Mouse (Mus musculus) urinary bladder, postnatal 4 days (tissue): ENCODE results near the gene Ascl3.

Experiments
- DNase-seq, 2 experiments: peaks; one replicate each; pipeline ENCODE4 v3.0.0; 2021 to 2022; ENCODE audit warnings: low spot score in 2 of 2

The Ascl3 gene

DNA sequence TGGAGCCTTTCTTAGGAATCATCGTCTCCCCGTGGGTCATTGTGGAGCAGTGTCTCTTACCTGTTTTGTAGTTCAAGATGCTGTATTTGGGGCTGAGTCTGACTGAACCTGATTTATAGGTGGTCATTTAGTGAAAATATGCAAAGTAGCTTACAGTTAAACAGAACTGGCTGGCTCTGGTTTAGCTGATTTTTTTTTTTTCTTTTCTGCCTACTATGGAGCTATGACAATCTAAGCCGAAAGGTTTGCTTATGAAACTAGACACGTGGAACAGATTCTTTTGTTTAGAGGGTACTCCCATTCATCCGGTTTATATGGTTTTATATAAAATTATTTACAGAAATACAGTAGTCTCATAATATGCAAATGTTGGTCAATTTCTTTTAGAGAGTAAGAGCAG, at the start of gene Ascl3:
Gene Ascl3 (minus strand): TSS at position 101 of the 400 bp plus-strand sequence.
- no peak for DNase-seq

GRCm38 (mm10) chr7:109781087-109781469, 49.6 kb upstream of the Ascl3 start:
- DNase-seq, result peak in 1 of 2 experiments; percentile 19

DNA sequence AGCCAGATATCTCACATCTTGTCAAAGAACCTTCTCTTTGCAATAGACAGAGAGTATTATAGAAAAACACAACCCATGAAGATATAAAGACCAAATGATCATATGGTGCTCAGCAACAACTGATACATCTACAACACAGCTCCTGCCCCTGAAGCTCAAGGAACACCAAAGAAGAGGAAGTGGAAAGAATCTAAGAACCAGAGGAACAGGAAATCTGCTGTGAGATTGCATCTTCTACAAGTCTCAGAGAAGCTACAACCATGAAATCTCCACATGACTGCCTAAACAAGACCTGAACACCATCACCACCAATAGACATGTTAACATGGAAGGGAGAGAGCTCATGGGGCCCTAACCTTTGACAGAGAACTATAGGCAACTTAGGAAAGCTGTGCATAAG, 40.7 kb upstream of the Ascl3 start:
- DNase-seq, result no peak

- DNase-seq, result no peak
Observed at GRCm38 (mm10) chr7:109768699-109769383, 37.3 kb upstream of the Ascl3 start.

DNA sequence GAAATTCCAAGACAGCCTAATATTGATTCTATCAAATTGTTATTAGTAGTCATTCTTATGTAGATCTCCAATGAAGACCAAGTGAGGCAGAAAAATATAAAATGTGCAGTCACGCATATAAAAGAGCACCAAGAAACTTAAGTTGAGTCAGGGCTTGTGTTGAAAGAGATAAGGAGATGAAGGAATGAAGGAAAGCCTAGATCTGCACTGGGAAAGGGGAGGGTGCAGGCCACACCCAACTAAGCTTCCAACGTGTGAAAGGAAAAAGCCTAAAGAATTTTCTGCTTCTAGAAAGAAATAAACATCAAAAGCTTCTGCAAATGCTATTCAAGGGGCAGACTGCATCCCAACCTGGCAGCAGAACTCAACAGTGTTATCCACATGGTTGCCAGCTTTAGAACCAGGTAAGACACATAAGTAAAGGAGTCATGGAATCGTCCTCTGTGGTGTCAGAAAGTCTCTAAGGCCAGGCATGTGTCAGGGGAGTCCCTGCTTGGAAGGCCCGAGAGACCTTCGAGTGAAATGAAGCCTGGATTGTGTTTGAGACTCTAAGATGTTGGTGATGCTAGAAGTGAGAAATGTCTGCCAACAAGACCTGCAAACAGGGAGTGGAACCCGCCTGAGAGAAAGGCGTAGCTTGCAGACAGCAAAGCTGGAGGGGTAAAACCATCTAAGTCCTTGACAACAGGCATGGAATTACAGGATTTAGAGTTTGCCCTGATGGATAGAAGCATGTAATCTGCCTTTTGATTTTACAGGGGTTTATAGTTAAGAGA, 36.2 kb upstream of the Ascl3 start:
- no peak for DNase-seq

DNA sequence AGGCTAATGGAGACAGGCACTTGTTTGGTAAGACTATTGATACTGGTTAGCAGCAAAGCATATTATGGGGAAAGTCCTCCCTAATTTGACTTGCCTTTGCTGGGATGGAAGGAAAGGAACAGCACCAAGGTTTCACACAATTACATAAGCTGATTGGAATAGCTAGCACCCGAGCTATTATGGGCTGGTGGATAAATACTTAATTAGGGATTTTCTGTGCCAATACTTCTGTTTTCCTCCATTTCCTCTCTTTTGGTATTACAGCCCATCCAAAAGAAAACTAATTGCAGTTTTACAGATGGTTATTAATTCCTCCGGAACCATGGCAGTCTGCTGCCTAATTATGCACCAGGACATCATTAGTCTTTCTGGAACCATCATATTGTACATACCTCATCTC, 32.5 kb upstream of the Ascl3 start:
- no peak for DNase-seq

DNA sequence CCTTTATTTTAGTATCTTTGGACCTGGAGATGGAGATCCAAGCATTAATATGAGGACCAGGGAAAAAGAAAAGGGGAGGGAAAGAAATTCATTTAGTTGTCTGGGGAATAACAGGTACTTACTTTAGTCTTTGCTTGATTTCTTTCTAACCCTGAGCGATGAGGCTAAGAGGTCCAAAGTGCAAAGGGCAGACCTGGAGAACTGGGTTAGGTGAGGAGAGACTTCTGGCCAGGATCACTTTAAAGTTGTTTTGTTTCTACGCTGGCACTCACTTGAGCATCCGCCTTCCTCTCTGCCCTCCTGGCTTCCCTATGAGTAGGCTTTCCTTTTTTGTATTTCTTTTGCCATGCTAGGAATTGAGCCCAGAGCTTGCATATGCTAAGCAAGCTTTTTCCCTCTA, 24.8 kb upstream of the Ascl3 start:
- no peak for DNase-seq

GRCm38 (mm10) chr7:109754034-109754433, 22.5 kb upstream of the Ascl3 start:
- no peak for DNase-seq

DNA sequence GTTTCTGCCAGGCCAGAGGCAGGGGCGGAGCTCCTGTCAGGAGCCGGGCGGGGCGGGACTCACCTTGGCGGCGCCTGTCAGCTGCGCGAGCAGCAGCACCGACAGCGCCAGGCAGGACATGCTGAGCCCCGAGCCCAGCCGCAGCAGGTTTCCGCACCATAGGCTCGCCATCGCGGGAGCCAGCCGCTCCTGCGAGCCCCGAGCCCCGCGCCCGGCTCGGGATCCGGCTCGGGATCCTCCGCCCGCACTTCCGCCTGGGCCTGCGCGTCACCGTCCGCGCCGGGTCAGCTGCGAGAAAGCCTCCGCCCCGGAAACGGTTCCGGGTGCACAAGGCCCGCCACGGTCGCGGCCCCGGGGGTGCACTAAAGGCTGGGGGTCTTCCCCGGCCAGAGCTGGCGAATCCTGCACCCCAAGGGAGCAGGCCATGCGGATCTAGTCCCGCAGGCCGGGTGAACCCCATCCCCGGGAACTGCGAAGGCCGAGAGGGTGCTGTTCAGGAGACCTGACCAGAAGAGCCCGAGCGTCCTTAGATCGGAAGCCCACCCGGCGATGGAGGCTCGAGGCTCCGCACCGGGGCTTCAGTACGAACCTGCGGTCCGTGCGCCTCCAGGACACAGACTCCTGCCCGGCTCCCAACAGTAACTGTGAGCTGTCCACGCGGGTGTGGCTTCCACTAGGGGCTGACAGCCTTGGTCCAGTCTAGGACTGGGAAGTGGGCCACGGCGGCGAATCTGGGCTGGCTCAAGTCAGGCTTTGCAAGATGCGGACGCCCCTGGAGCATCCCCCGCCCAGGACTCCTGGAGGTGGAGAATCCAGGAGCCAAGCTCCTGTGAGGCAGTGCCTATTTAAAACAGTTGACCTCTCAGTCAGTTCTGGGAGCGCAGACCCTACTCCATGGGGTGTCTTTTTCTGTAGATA, 20.7 kb upstream of the Ascl3 start, which contains the start of gene Tmem9b:
Gene Tmem9b (minus strand): TSS at position 868 of the 918 bp plus-strand sequence.
- peak; percentile 74 for DNase-seq

- DNase-seq, result no peak
Observed at GRCm38 (mm10) chr7:109751427-109752007, 20.0 kb upstream of the Ascl3 start.

DNA sequence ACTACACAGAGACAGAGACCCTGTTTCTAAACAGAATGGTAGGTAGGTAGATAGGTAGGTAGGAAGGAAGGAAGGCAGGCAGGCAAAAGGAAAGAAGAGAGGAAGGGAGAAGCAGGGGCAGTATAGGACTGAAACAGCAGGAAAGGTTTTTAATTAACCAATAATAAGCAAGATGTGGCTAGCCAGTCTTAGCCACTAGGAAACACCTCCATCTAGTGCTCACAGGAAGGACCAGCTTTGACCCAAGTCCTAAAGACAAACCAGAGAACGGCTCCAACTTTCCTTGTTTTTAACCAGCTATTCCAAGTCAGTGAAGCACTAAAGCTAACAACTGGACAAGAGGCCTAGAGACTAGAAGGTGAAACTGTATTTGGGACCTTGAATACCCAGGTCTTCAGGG, 16.2 kb upstream of the Ascl3 start:
- DNase-seq, result no peak

DNA sequence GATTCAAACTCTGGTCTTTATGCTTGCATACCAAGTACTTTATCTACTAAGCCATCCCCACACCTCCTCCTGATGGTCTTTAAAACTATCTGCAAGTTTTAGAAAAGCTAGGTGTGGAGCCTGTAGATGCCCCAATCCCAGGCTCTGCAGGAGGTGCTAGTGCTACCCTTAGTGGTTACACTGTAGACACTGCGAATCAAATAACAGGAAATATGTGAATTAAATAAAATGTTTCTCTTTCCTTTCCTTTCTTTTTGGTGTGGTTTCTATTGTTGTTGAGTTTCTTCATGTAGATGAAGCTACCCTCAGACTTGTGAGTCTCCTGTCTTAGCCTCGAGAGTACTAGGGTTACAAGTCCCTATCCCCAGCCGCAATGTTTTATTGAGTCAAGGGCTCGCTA, 10.2 kb upstream of the Ascl3 start:
- DNase-seq, result no peak

DNA sequence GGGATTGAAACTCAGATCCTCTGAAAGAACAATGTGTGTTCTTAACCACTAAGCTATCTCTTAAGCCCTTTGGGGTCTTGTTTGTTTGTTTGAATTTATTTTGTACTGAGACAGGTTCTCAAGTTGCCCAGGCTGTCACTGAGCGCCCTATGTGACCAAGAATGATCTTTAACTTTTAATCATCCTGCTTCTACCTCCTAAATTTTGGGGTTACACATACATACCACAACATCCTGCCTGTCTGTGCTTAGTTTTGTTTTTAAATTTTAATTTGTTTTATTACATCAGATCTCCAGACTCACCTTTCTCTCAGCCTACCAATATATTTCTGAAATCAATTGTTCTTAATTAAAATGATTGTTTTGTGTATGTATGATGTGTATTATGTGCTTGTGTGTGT, 9.5 kb upstream of the Ascl3 start:
- no peak for DNase-seq

DNA sequence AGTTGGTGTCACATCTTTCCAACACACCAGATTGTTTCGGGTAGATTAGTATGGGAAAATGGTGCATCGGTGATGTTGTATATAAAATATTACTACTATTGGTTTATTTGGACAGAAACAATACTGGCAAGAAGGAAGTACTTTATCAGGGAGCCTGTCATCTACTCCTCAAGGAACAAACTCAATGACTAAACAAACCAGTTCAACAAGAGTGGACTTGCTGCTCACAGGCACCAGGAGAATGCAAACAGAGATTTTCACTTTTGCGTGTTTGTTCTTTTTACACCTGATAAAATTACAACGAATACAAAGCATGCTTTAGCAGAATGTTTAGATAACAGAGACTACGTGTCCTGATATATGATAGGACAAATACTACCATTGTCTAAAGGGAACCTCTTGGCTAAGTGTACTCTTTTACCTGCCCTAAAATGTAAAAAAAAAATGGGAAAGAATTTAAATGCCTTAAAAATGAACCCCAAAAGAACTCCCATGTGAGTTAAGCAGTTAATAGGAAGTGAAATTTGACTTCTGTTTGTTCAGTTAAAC, 8.4 kb upstream of the Ascl3 start:
- DNase-seq, result no peak

- DNase-seq, result no peak
Observed at GRCm38 (mm10) chr7:109734806-109735205, 3.3 kb upstream of the Ascl3 start.

GRCm38 (mm10) chr7:109723697-109724096, 7.8 kb downstream of the Ascl3 start, which contains the start of gene BC051019:
Gene BC051019 (minus strand): TSS chr7:109723850.
- DNase-seq, result no peak

DNA sequence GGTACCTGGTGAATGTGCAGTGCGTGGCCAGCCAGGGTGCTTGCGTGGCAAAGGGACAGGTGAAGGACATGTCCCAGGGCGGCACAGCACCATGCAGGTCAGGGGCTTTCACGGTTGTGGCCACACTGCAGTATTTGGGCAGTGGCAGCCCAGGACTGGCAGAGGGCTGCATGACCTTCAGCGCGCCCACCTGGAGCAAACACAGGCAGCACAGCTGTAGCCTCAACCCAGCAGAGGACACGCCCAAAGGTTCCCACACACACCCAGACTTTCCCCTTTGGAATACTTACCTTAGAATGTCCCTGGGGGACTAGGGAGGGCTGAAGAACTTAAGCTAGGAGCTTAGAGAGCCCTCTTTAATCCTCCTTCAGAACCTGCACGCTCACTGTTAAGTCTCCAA, 8.4 kb downstream of the Ascl3 start:
- DNase-seq, result no peak

DNA sequence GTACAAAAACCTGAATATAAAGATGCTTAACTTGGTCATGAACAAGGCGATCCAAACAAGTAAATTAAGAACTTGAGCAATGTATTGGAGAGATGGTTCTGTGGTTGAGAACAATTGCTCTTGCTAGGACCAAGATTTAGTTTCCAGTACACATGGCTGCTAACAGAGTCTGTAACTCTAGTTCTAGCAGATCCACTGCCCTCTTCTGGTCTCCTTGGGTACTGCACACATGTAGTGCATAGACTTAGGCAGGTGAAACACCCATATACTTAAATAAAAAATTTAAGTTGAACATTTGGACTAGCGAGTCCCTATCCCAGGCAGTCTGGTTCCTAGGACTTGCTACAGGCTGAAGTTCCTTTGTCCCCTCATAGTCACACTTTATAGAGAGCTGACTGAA, 8.9 kb downstream of the Ascl3 start:
- no peak for DNase-seq

DNA sequence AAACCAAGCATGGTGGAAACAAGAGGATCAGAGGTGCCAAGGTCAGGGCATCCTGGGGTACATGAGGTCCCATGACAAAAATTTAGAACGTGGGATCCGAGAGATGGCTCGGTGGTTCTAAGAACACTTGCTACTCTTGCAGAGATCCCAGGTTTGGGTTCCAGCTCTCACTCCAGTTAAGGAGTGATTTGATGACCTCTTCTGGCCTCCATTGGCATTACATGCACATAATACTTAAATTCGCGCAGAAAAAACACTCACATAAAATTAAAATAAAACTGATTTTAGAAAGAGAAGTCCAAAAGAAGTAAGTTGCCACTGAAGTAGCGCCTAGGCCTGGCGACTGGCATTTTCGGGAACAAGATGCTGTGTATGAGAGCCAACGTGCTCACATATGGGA, 12.2 kb downstream of the Ascl3 start:
- no peak for DNase-seq

GRCm38 (mm10) chr7:109713434-109713982, 18.0 kb downstream of the Ascl3 start:
- no peak for DNase-seq

DNA sequence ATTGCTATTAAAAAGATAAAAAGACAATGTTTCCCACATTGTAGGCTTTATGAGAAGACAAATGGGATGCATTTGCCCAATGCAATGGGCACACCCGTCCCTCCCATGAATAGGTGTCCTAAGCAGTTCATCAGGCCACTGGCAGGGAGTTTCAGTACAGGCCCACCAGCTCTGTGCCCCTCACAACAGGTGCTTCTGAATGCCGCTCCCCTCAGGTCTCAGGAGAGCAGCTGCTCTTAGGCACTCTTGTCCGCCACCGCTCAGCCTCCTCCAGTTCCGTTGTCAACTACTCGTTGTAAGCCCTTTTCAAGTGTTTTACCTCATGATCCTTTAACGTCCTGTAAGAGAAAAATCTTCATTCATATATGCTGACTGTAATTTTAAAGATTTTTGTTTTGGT, 19.3 kb downstream of the Ascl3 start:
- no peak for DNase-seq
